Mouse (Mus musculus): ENCODE data around the gene Irf7.

DNA sequence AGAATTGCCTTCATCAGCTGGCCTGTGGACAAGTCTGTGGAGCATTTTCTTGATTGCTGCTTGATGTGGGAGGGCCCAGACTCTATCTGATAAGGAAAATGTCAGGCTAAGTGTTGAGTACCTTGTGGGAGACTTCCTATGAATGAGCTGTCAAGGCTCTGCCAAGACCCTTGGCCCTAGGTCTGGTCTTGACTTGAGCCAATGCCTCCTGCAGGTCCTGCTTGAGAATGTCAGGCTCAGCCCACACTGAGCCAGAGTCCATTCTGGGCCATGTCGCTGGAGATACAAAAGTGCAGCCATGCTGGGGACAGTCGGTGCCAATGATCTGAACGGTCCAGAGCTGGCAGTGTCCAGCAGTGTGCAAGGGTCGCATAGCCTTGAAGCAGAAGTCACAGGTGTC lies 16.5 kb upstream of the Irf7 start:
- TF ChIP-seq CTCF (IDR thresholded peaks at IDR 0.05; ENCODE audit: low read depth) (no peak), EP300 (optimal IDR thresholded peaks at IDR 0.05) (no peak)

Data from stomach, postnatal 0 days (tissue).